Mouse (Mus musculus) stomach, embryonic 14.5 days (tissue): ENCODE measurements at regions not wholly inside any gene's neighbourhood (a gene's known extent, or its start where the extent isn't known, plus 50 kb on each side); places are given as distances from the start of the nearest gene placed in this dataset.

Experiments
- ATAC-seq: fragments of 200-750 bp; cut with Nextera tagmentation; 2 replicates; pipeline ENCODE4 v1.8.0; 2017; ENCODE audit warnings: low read depth, moderate TSS enrichment; ENCODE audit not compliant: insufficient number of reproducible peaks, insufficient read depth, low FRiP score
- H3K27ac ChIP-seq: fragments of 300-500 bp; sonication (generic); 2 replicates; pipeline ENCODE4 v1.5.1; 2014; ENCODE audit warnings: mild to moderate bottlenecking, low read length, moderate library complexity, mixed read lengths
- H3K27me3 ChIP-seq: fragments of 300-500 bp; sonication (generic); 2 replicates; pipeline ENCODE4 v1.6.1; 2014; ENCODE audit warnings: low read length, control low read depth, mixed read lengths; ENCODE audit not compliant: control insufficient read depth, insufficient read depth
- H3K36me3 ChIP-seq: fragments of 300-500 bp; sonication (generic); 2 replicates; pipeline ENCODE4 v1.6.1; 2014; ENCODE audit warnings: mild to moderate bottlenecking, control low read depth, low read length, moderate library complexity, mixed read lengths; ENCODE audit not compliant: control insufficient read depth, insufficient read depth
- H3K4me1 ChIP-seq: fragments of 300-500 bp; sonication (generic); 2 replicates; pipeline ENCODE4 v1.6.1; 2014; ENCODE audit warnings: low read length, control low read depth, mixed read lengths; ENCODE audit not compliant: control insufficient read depth, insufficient read depth
- H3K4me2 ChIP-seq: fragments of 300-500 bp; sonication (generic); replicated peaks from 2 replicates; pipeline ENCODE4 v1.6.1; 2014; ENCODE audit warnings: low read depth, low read length, control low read depth
- H3K4me3 ChIP-seq: fragments of 300-500 bp; sonication (generic); 2 replicates; pipeline ENCODE4 v1.5.1; 2014; ENCODE audit warnings: low read depth, low read length, control low read depth
- H3K9ac ChIP-seq: fragments of 300-500 bp; sonication (generic); replicated peaks from 2 replicates; pipeline ENCODE4 v1.6.1; 2014; ENCODE audit warnings: low read depth, mild to moderate bottlenecking, control low read depth, low read length, moderate library complexity, mixed read lengths
- H3K9me3 ChIP-seq: fragments of 300-500 bp; sonication (generic); 2 replicates; pipeline ENCODE4 v1.6.1; 2016; ENCODE audit warnings: low read depth, low read length, control low read depth; ENCODE audit not compliant: control insufficient read depth
- WGBS: fragments of 180-500 bp; shearing (Covaris S2); extraction: QIAGEN DNeasy Blood & Tissue Kit; methylation state at CpG from one replicate; pipeline ENCODE4 v1.1.7; 2014; 5-methylcytosine and 5-hydroxymethylcytosine counted together

GRCm38 (mm10) chrX:11957011-11957410 lies 203.1 kb downstream of the Bcor start:
- no peak overlapping the region for H3K4me3 ChIP-seq
- no peaks in the 10 kb centered on the region for H3K4me1 ChIP-seq
- H3K4me2 ChIP-seq: no peak overlapping the region
- H3K27ac ChIP-seq: no peak overlapping the region
- H3K36me3 ChIP-seq: no peaks in the 10 kb centered on the region
- no peaks in the 10 kb centered on the region for H3K9me3 ChIP-seq
- H3K27me3 ChIP-seq: no peaks in the 10 kb centered on the region
- H3K9ac ChIP-seq: no peak overlapping the region
- WGBS: 44% methylated on average over 6 of the region's 6 CpGs
- ATAC-seq: no peak

DNA sequence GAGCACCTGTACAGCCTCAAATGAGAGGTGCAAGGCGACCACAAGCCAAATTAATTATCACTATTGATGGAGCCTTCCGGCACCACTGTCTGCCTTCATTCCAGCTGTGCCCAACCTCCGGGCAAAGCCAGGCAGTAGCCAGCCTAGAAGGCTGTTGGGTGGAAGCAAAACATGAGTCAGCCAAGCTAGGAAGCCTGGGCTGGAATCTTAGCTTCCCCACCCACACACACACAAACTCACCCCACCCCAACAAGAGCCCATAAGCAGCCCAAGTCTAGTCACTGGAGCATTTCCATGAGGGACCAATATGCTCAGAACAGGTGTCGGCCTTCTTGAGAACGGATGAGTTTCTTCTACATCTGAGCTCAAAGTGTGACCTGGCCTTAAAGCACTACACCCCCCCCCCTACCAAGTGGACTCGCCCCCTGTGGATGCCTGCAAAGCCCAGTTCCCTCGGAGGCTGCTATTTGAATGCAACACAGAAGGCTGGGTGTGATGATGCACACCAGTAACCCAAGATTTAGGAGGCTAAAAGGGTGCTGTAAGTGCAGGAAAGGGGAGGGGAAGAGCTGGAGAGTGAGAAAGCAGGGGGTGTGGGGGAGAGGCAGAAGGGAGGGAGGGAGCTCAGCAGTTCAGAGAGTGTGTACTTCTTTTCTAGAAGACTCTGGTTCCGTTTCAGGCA lies 200.1 kb downstream of the Bcor start:
- Histone ChIP-seq H3K36me3 (no peaks in the 10 kb centered on the region), H3K4me1 (no peaks in the 10 kb centered on the region), H3K27me3 (no peaks in the 10 kb centered on the region), H3K4me2 (no peak overlapping the region), H3K27ac (no peak overlapping the region), H3K9me3 (no peaks in the 10 kb centered on the region), H3K9ac (no peak overlapping the region), H3K4me3 (no peak overlapping the region)
- WGBS: 60% methylated on average over 8 of the region's 8 CpGs
- ATAC-seq: no peak

GRCm38 (mm10) chrX:11961350-11961749 lies 198.8 kb downstream of the Bcor start:
- Histone ChIP-seq H3K4me3 (no peak overlapping the region), H3K27ac (no peak overlapping the region), H3K36me3 (no peaks in the 10 kb centered on the region), H3K4me2 (no peak overlapping the region), H3K27me3 (no peaks in the 10 kb centered on the region), H3K9me3 (no peaks in the 10 kb centered on the region), H3K9ac (no peak overlapping the region), H3K4me1 (no peaks in the 10 kb centered on the region)
- no peak for ATAC-seq
- WGBS: 55% methylated on average over 2 of the region's 2 CpGs

DNA sequence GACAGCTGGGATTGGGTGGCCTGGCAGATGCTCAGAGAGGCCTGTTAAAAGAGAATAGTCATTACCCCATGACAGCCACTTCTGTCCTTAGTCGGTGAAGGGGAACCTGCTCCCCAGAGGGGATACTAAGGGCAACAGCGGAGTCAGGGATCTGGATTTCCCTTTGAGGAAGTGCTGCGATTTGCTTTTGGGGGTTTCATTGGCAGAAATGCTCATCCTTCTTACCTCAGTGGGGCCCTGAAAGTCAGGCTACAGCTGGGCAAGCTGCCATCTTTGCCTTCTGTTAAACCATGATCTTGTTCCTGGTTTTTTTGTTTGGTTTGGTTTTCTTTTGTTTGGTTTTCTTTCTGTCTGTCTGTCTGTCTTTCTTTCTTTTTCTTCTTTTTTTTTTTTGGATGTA lies 195.7 kb downstream of the Bcor start:
- H3K4me3 ChIP-seq: no peak overlapping the region
- no peaks in the 10 kb centered on the region for H3K9me3 ChIP-seq
- H3K36me3 ChIP-seq: no peaks in the 10 kb centered on the region
- no peak overlapping the region for H3K27ac ChIP-seq
- no peaks in the 10 kb centered on the region for H3K4me1 ChIP-seq
- 71% methylated on average over 3 of the region's 3 CpGs for WGBS
- ATAC-seq: no peak
- no peak overlapping the region for H3K4me2 ChIP-seq
- H3K9ac ChIP-seq: no peak overlapping the region
- no peaks in the 10 kb centered on the region for H3K27me3 ChIP-seq

DNA sequence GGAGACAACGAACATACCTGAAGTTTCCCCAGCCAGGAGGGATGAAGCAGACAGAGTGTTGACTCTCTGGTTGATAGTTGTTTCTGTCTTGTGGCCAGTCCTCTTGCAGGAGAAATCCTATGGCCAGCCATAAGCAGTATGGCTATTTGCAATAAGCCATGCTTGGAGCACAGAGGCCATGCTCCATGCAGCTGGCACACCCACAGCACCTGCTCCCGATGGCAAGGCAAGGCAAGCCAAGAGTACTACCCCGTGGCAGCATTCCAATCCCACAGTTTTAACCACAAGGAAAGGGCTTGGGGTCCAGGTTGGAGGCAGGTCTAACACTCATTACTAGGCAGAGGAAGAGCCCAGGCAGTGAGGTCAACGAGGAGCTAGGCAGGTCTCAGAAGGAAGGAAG lies 181.5 kb downstream of the Bcor start:
- Histone ChIP-seq H3K4me3 (no peak overlapping the region), H3K36me3 (no peaks in the 10 kb centered on the region), H3K27me3 (no peaks in the 10 kb centered on the region), H3K9ac (no peak overlapping the region), H3K4me2 (no peak overlapping the region), H3K27ac (no peak overlapping the region), H3K9me3 (no peaks in the 10 kb centered on the region), H3K4me1 (no peaks in the 10 kb centered on the region)
- no peak for ATAC-seq
- WGBS: 88% methylated on average over 4 of the region's 4 CpGs

- no peak overlapping the region for H3K9ac ChIP-seq
- 91% methylated on average over 1 of the region's 1 CpGs for WGBS
- H3K36me3 ChIP-seq: no peaks in the 10 kb centered on the region
- no peak overlapping the region for H3K27ac ChIP-seq
- H3K9me3 ChIP-seq: no peaks in the 10 kb centered on the region
- H3K27me3 ChIP-seq: no peaks in the 10 kb centered on the region
- H3K4me1 ChIP-seq: no peaks in the 10 kb centered on the region
- H3K4me3 ChIP-seq: no peak overlapping the region
- H3K4me2 ChIP-seq: no peak overlapping the region
- no peak for ATAC-seq
These were observed 176.9 kb downstream of the Bcor start for GRCm38 (mm10) chrX:11983276-11983675.
